Mouse (Mus musculus) liver, postnatal 0 days (tissue): ENCODE results near the gene Krba1. TPM values are rescaled to one million over a fixed set of nuclear protein-coding genes. Genes with fewer than 3 reads are reported as not detected.

ENCODE experiments used
- ATAC-seq: fragments of 200-750 bp; cut with Nextera tagmentation; 2 replicates; pipeline ENCODE4 v1.8.0; 2017; ENCODE audit warnings: mild to moderate bottlenecking, moderate library complexity
- DNase-seq: peaks from one replicate; pipeline ENCODE4 v3.0.0-alpha.2; 2016
- H3K27ac ChIP-seq: fragments of 300-500 bp; sonication (generic); 2 replicates; pipeline ENCODE4 v1.5.1; 2014; ENCODE audit warnings: antibody characterized with exemption, moderate library complexity, mild to moderate bottlenecking, low read depth
- H3K27me3 ChIP-seq: fragments of 300-500 bp; sonication (generic); 2 replicates; pipeline ENCODE4 v1.6.1; 2014; ENCODE audit warnings: low read length, control low read depth, mixed read lengths; ENCODE audit not compliant: insufficient read depth
- H3K36me3 ChIP-seq: fragments of 300-500 bp; sonication (generic); replicated peaks from 2 replicates; pipeline ENCODE4 v1.6.1; 2014; ENCODE audit warnings: mild to moderate bottlenecking, control low read depth, low read length, moderate library complexity, mixed read lengths; ENCODE audit not compliant: insufficient read depth
- H3K4me1 ChIP-seq: fragments of 300-500 bp; sonication (generic); 2 replicates; pipeline ENCODE4 v1.6.1; 2014; ENCODE audit warnings: antibody characterized with exemption, mild to moderate bottlenecking, control low read depth; ENCODE audit not compliant: insufficient read depth
- H3K4me2 ChIP-seq: fragments of 300-500 bp; sonication (generic); 2 replicates; pipeline ENCODE4 v1.6.1; 2014; ENCODE audit warnings: low read depth, mild to moderate bottlenecking, low read length, moderate library complexity, mixed read lengths
- H3K4me3 ChIP-seq: fragments of 300-500 bp; sonication (generic); 2 replicates; pipeline ENCODE4 v1.5.1; 2014; ENCODE audit warnings: low read depth, low read length
- H3K9ac ChIP-seq: fragments of 300-500 bp; sonication (generic); replicated peaks from 2 replicates; pipeline ENCODE4 v1.6.1; 2014; ENCODE audit warnings: mild to moderate bottlenecking, moderate library complexity
- H3K9me3 ChIP-seq: fragments of 300-500 bp; sonication (generic); 2 replicates; pipeline ENCODE4 v1.6.1; 2016; ENCODE audit warnings: mild to moderate bottlenecking, control low read depth, low read length, mixed read lengths
- CTCF ChIP-seq: sonication (generic); IDR thresholded peaks from 2 replicates; pipeline ENCODE4 v1.5.1; 2016; ENCODE audit warnings: antibody characterized with exemption, low read depth
- EP300 ChIP-seq: IDR thresholded peaks from 2 replicates; pipeline ENCODE4 v1.6.1; 2016; ENCODE audit warnings: antibody characterized with exemption, low read depth, mild to moderate bottlenecking
- WGBS: fragments of 180-500 bp; shearing (Covaris S2); extraction: QIAGEN DNeasy Blood & Tissue Kit; methylation state at CpG from one replicate; pipeline ENCODE4 v1.1.7; 2014; ENCODE audit not compliant: insufficient replicate concordance; 5-methylcytosine and 5-hydroxymethylcytosine counted together
- polyA plus RNA-seq: library from polyadenylated mRNA; unstranded; fragments of >200 nt; fragmentation: Nextera tagmentation; extraction: Ambion mirVana; gene quantifications from 2 replicates; pipeline ENCODE4 v1.2.1, GENCODE M21; 2015

Gene Krba1
- polyA plus RNA-seq, 1 experiment from 2014 or later: 1.9 TPM

- Histone ChIP-seq H3K4me2 (no peak overlapping the region), H3K4me3 (no peak overlapping the region), H3K9ac (no peak overlapping the region), H3K4me1 (peaks cover 8% of the 10 kb centered on the region; the same call in 1 of the 2 replicates), H3K9me3 (no peaks in the 10 kb centered on the region), H3K27ac (no peak overlapping the region), H3K36me3 (no peaks in the 10 kb centered on the region), H3K27me3 (no peaks in the 10 kb centered on the region)
- DNase-seq (no peak), ATAC-seq (no peak)
- TF ChIP-seq EP300 (no peak), CTCF (no peak)
- 85% methylated on average over 1 of the region's 1 CpGs for WGBS
Observed at GRCm38 (mm10) chr6:48396686-48397085, 1.3 kb downstream of the Krba1 start.

- Histone ChIP-seq H3K36me3 (no peaks in the 10 kb centered on the region), H3K9ac (no peak overlapping the region), H3K4me3 (no peak overlapping the region), H3K27me3 (no peaks in the 10 kb centered on the region), H3K4me2 (no peak overlapping the region), H3K4me1 (peaks cover 8% of the 10 kb centered on the region; the same call in 1 of the 2 replicates), H3K27ac (no peak overlapping the region), H3K9me3 (no peaks in the 10 kb centered on the region)
- 0 out of 2 replicates have a peak, but pooled peaks have one; percentile 40 for ATAC-seq
- no peak for DNase-seq
- no peak for TF ChIP-seq EP300
- TF ChIP-seq CTCF: peak; percentile 54
- 74% methylated on average over 4 of the region's 4 CpGs for WGBS
Observed at GRCm38 (mm10) chr6:48397336-48397735, 1.9 kb downstream of the Krba1 start.

- TF ChIP-seq EP300 (no peak), CTCF (no peak)
- Histone ChIP-seq H3K4me1 (peaks cover 7% of the 10 kb centered on the region; the same call in 1 of the 2 replicates), H3K36me3 (no peaks in the 10 kb centered on the region; the same call in 1 of the 2 replicates), H3K9me3 (no peaks in the 10 kb centered on the region), H3K4me3 (no peak overlapping the region), H3K9ac (no peak overlapping the region), H3K4me2 (no peak overlapping the region), H3K27ac (no peak overlapping the region), H3K27me3 (no peaks in the 10 kb centered on the region)
- 89% methylated on average over 5 of the region's 5 CpGs for WGBS
- no peak for DNase-seq
- no peak for ATAC-seq
Observed at GRCm38 (mm10) chr6:48399906-48400305, 4.5 kb downstream of the Krba1 start.

- H3K36me3 ChIP-seq: no peaks in the 10 kb centered on the region; the same call in none of the 2 replicates
- H3K27ac ChIP-seq: no peak overlapping the region
- H3K4me2 ChIP-seq: no peak overlapping the region
- no peaks in the 10 kb centered on the region for H3K27me3 ChIP-seq
- TF ChIP-seq EP300: no peak
- TF ChIP-seq CTCF: no peak
- H3K4me3 ChIP-seq: no peak overlapping the region
- no peak for ATAC-seq
- no peaks in the 10 kb centered on the region for H3K4me1 ChIP-seq
- no peak for DNase-seq
- H3K9me3 ChIP-seq: no peaks in the 10 kb centered on the region
- WGBS: 83% methylated on average over 5 of the region's 5 CpGs
- no peak overlapping the region for H3K9ac ChIP-seq
Observed at GRCm38 (mm10) chr6:48404071-48404470, 8.7 kb downstream of the Krba1 start.

- no peak overlapping the region for H3K27ac ChIP-seq
- WGBS: 74% methylated on average over 4 of the region's 4 CpGs
- ATAC-seq (no peak), DNase-seq (peak; percentile 3)
- H3K36me3 ChIP-seq: no peaks in the 10 kb centered on the region; the same call in none of the 2 replicates
- no peak overlapping the region for H3K4me3 ChIP-seq
- no peaks in the 10 kb centered on the region for H3K4me1 ChIP-seq
- TF ChIP-seq CTCF: no peak
- TF ChIP-seq EP300: no peak
- H3K9me3 ChIP-seq: no peaks in the 10 kb centered on the region
- no peaks in the 10 kb centered on the region for H3K27me3 ChIP-seq
- no peak overlapping the region for H3K4me2 ChIP-seq
- H3K9ac ChIP-seq: no peak overlapping the region
Observed at GRCm38 (mm10) chr6:48409726-48410343, 14.4 kb downstream of the Krba1 start.

- no peaks in the 10 kb centered on the region; the same call in none of the 2 replicates for H3K36me3 ChIP-seq
- DNase-seq: peak; percentile 8
- H3K4me3 ChIP-seq: no peak overlapping the region
- no peaks in the 10 kb centered on the region for H3K27me3 ChIP-seq
- H3K4me2 ChIP-seq: no peak overlapping the region
- no peak for ATAC-seq
- WGBS: 71% methylated on average over 3 of the region's 3 CpGs
- no peak overlapping the region for H3K9ac ChIP-seq
- no peaks in the 10 kb centered on the region for H3K9me3 ChIP-seq
- H3K4me1 ChIP-seq: no peaks in the 10 kb centered on the region
- no peak overlapping the region for H3K27ac ChIP-seq
- TF ChIP-seq CTCF: no peak
- no peak for TF ChIP-seq EP300
Observed at GRCm38 (mm10) chr6:48410551-48410950, 15.2 kb downstream of the Krba1 start.
